Mouse (Mus musculus): ENCODE data around the gene Gm614. TPM values are rescaled to one million over a fixed set of nuclear protein-coding genes. Genes with fewer than 3 reads are reported as not detected.

Gene Gm614
- not detected in 2 replicates for polyA plus RNA-seq (2015; fragmentation: Nextera tagmentation; extraction: Ambion mirVana)

GRCm38 (mm10) chrX:101263892-101264291, at the start of gene Gm614:
Gene Gm614 (minus strand): TSS chrX:101263992.
- Histone ChIP-seq H3K27me3 (ENCODE audit: insufficient read depth, low read length) (no peaks in the 10 kb centered on the region), H3K9ac (ENCODE audit: low read depth, low read length) (no peak within 1 kb of the TSS), H3K4me2 (ENCODE audit: low read length) (no peak within 1 kb of the TSS), H3K4me1 (replicated peaks; ENCODE audit: insufficient read depth, low read length) (0 out of 2 replicates have a peak, but pooled peaks cover 9% of the 10 kb centered on the region), H3K9me3 (replicated peaks; ENCODE audit: low read length) (no peaks in the 10 kb centered on the region), H3K27ac (no peak within 1 kb of the TSS), H3K36me3 (ENCODE audit: insufficient read depth, low read length) (no peaks in the 10 kb centered on the region), H3K4me3 (replicated peaks; ENCODE audit: low read depth, low read length) (no peak within 1 kb of the TSS)
- WGBS = 62% methylated on average over 1 of the region's 1 CpGs
- no peak for DNase-seq (ENCODE audit: low spot score)
- no peak for ATAC-seq (replicated peaks; ENCODE audit: low FRiP score, low read depth)
- no peak for TF ChIP-seq CTCF (IDR thresholded peaks at IDR 0.05; ENCODE audit: low read depth)

- no peak overlapping the region for H3K4me3 ChIP-seq (replicated peaks; ENCODE audit: low read depth, low read length)
- TF ChIP-seq CTCF (IDR thresholded peaks at IDR 0.05; ENCODE audit: low read depth) = no peak
- H3K27ac ChIP-seq = no peak overlapping the region
- H3K4me2 ChIP-seq (ENCODE audit: low read length) = no peak overlapping the region
- H3K9me3 ChIP-seq (replicated peaks; ENCODE audit: low read length) = no peaks in the 10 kb centered on the region
- H3K36me3 ChIP-seq (ENCODE audit: insufficient read depth, low read length) = no peaks in the 10 kb centered on the region
- no peak overlapping the region for H3K9ac ChIP-seq (ENCODE audit: low read depth, low read length)
- 73% methylated on average over 5 of the region's 5 CpGs for WGBS
- H3K4me1 ChIP-seq (replicated peaks; ENCODE audit: insufficient read depth, low read length) = no peaks in the 10 kb centered on the region
- ATAC-seq (replicated peaks; ENCODE audit: low FRiP score, low read depth) (no peak), DNase-seq (ENCODE audit: low spot score) (no peak)
- H3K27me3 ChIP-seq (ENCODE audit: insufficient read depth, low read length) = no peaks in the 10 kb centered on the region
Measured at GRCm38 (mm10) chrX:101309299-101309698, 45.5 kb upstream of the Gm614 start.

DNA sequence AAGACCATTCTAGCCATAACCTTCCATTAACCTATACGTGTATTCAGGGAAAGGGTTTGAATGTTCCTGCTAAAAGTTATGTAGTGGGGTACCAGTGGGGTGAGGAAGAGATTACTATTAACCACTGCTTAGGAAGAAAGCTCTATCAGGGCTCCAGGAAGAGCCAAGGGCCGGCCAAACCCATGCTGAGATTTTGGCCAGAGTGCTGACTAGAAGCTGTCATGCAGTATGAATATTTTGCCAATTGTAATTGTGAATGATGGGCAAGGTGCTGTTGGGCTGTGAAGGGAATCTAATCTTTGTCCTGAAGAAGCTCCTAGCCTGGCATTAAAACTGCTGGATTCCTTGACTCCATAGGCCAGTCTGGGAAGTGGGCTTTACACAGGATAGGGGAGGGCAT, 40.9 kb upstream of the Gm614 start:
- no peak overlapping the region for H3K4me3 ChIP-seq (replicated peaks; ENCODE audit: low read depth, low read length)
- no peaks in the 10 kb centered on the region for H3K36me3 ChIP-seq (ENCODE audit: insufficient read depth, low read length)
- H3K4me1 ChIP-seq (replicated peaks; ENCODE audit: insufficient read depth, low read length) = no peaks in the 10 kb centered on the region
- no peak for ATAC-seq (replicated peaks; ENCODE audit: low FRiP score, low read depth)
- H3K4me2 ChIP-seq (ENCODE audit: low read length) = no peak overlapping the region
- TF ChIP-seq CTCF (IDR thresholded peaks at IDR 0.05; ENCODE audit: low read depth) = no peak
- no peaks in the 10 kb centered on the region for H3K27me3 ChIP-seq (ENCODE audit: insufficient read depth, low read length)
- DNase-seq (ENCODE audit: low spot score) = no peak
- 55% methylated on average over 2 of the region's 2 CpGs for WGBS
- no peaks in the 10 kb centered on the region for H3K9me3 ChIP-seq (replicated peaks; ENCODE audit: low read length)
- no peak overlapping the region for H3K9ac ChIP-seq (ENCODE audit: low read depth, low read length)
- H3K27ac ChIP-seq = no peak overlapping the region

DNA sequence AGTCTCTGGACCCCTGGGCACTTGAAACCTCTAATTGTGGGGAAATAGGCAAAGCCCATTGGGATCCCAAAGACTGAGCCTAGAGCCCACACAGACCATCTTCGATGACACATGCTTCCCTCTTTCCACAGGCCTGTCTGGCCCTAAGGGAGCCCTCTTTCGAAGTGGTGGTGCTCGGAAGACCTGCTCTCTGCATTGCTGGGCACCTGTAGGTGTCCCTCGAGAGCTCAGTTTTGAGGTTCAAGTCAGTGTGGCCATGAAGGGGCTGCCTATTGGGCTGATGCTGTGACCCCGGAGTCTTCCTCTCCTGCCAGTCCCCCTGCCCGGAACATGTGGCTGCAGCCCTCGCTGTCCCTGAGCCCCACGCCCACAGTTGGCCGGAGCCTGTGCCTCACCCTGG, 37.9 kb upstream of the Gm614 start:
- no peak for DNase-seq (ENCODE audit: low spot score)
- no peak overlapping the region for H3K4me3 ChIP-seq (replicated peaks; ENCODE audit: low read depth, low read length)
- ATAC-seq (replicated peaks; ENCODE audit: low FRiP score, low read depth) = no peak
- no peaks in the 10 kb centered on the region for H3K36me3 ChIP-seq (ENCODE audit: insufficient read depth, low read length)
- H3K4me2 ChIP-seq (ENCODE audit: low read length) = no peak overlapping the region
- no peak overlapping the region for H3K9ac ChIP-seq (ENCODE audit: low read depth, low read length)
- no peaks in the 10 kb centered on the region for H3K4me1 ChIP-seq (replicated peaks; ENCODE audit: insufficient read depth, low read length)
- H3K27me3 ChIP-seq (ENCODE audit: insufficient read depth, low read length) = no peaks in the 10 kb centered on the region
- WGBS = 87% methylated on average over 9 of the region's 9 CpGs
- no peak overlapping the region for H3K27ac ChIP-seq
- H3K9me3 ChIP-seq (replicated peaks; ENCODE audit: low read length) = no peaks in the 10 kb centered on the region
- no peak for TF ChIP-seq CTCF (IDR thresholded peaks at IDR 0.05; ENCODE audit: low read depth)

DNA sequence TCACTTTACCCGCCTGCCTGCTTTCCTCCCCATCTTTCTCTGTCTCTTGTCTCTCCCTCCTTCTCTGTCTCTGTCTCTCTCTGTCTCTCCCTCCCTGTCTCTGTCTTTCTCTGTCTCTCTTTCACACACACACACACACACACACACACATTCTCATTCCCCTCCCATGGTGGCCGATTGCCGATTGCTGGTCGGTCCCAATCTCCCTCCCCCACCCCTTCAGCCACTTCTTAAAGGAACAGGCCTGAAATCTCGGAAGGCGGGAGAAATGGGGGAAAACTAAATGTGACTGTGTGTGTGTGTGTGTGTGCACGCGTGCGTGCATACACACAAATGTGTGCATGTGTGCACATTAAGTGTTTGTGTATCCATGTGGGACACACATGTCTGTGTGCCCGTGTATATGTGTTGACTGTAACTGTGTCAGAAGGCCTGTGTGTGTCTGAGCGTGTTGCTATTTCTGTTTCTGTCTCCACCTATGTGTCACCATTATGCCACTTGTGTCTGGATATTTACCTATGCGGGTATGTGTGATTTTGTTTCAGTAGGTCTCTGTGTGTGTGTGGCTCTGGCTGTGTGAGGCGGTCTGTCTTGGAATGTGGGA, 36.7 kb upstream of the Gm614 start:
- WGBS = 54% methylated on average over 13 of the region's 13 CpGs
- no peaks in the 10 kb centered on the region for H3K4me1 ChIP-seq (replicated peaks; ENCODE audit: insufficient read depth, low read length)

GRCm38 (mm10) chrX:101299473-101300426, 36.0 kb upstream of the Gm614 start:
- H3K27ac ChIP-seq = no peak overlapping the region
- WGBS = 36% methylated on average over 13 of the region's 13 CpGs
- TF ChIP-seq CTCF (IDR thresholded peaks at IDR 0.05; ENCODE audit: low read depth) = no peak
- H3K9me3 ChIP-seq (replicated peaks; ENCODE audit: low read length) = no peaks in the 10 kb centered on the region
- ATAC-seq (replicated peaks; ENCODE audit: low FRiP score, low read depth) (peak; percentile 37; the same call in 1 of the 2 replicates), DNase-seq (ENCODE audit: low spot score) (no peak)
- H3K4me2 ChIP-seq (ENCODE audit: low read length) = peak overlapping the region; percentile 53
- H3K9ac ChIP-seq (ENCODE audit: low read depth, low read length) = 0 out of 2 replicates have a peak overlapping the region, but pooled peaks have one; percentile 18
- peak overlapping the region; percentile 18 for H3K4me3 ChIP-seq (replicated peaks; ENCODE audit: low read depth, low read length)
- H3K27me3 ChIP-seq (ENCODE audit: insufficient read depth, low read length) = no peaks in the 10 kb centered on the region
- H3K4me1 ChIP-seq (replicated peaks; ENCODE audit: insufficient read depth, low read length) = no peaks in the 10 kb centered on the region
- no peaks in the 10 kb centered on the region for H3K36me3 ChIP-seq (ENCODE audit: insufficient read depth, low read length)

More for the DNA sequence above, 36.7 kb upstream of the Gm614 start:
- H3K4me3 ChIP-seq (replicated peaks; ENCODE audit: low read depth, low read length) = peak overlapping the region; percentile 18
- peak overlapping the region; percentile 53 for H3K4me2 ChIP-seq (ENCODE audit: low read length)
- no peak for DNase-seq (ENCODE audit: low spot score)
- H3K9me3 ChIP-seq (replicated peaks; ENCODE audit: low read length) = no peaks in the 10 kb centered on the region
- no peak overlapping the region for H3K9ac ChIP-seq (ENCODE audit: low read depth, low read length)
- ATAC-seq (replicated peaks; ENCODE audit: low FRiP score, low read depth) = no peak
- no peak for TF ChIP-seq CTCF (IDR thresholded peaks at IDR 0.05; ENCODE audit: low read depth)
- H3K27me3 ChIP-seq (ENCODE audit: insufficient read depth, low read length) = no peaks in the 10 kb centered on the region
- H3K36me3 ChIP-seq (ENCODE audit: insufficient read depth, low read length) = no peaks in the 10 kb centered on the region
- no peak overlapping the region for H3K27ac ChIP-seq

Data from kidney, postnatal 0 days (tissue).